Mouse (Mus musculus): ENCODE data around the gene Hist1h3g.

Gene Hist1h3g

GRCm38 (mm10) chr13:23535137-23536075 is at the start of gene Hist1h3g:
Gene Hist1h3g (plus strand): TSS chr13:23535422.
- peak; percentile 92 for DNase-seq (ENCODE audit: low spot score)

- DNase-seq (ENCODE audit: low spot score), result no peak
These were observed 46.6 kb upstream of the Hist1h3g start, which contains the start of gene Btn2a2 for GRCm38 (mm10) chr13:23488400-23489322. Gene Btn2a2 (minus strand): TSS chr13:23488857.

GRCm38 (mm10) chr13:23490863-23491262 is 44.4 kb upstream of the Hist1h3g start:
- no peak for DNase-seq (ENCODE audit: low spot score)

- no peak for DNase-seq (ENCODE audit: low spot score)
These were observed 44.0 kb upstream of the Hist1h3g start for GRCm38 (mm10) chr13:23491263-23491662.

DNA sequence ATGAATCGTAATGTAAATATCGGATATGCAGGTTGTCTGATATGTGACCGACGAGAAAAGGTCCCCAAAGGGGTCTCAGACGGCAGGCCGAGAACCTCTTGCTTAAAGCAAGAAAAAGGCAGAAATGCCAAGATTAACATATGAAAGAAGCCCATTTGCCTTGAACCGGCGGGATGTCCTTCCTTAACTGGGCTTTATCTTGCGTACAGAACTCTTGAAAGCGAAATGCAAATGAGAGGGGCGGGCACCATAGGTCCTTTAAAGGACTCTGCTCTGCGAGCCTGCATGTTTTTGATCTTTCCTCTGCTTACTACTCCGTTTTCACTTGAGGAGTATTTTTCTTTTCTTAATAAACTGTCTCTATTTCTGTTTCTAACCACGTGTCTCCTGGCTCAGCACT is 43.2 kb upstream of the Hist1h3g start:
- no peak for DNase-seq (ENCODE audit: low spot score)

- no peak for DNase-seq (ENCODE audit: low spot score)
These were observed 39.7 kb upstream of the Hist1h3g start for GRCm38 (mm10) chr13:23495526-23495925.

- peak; percentile 50 for DNase-seq (ENCODE audit: low spot score)
These were observed 37.4 kb upstream of the Hist1h3g start for GRCm38 (mm10) chr13:23497656-23498321.

- DNase-seq (ENCODE audit: low spot score), result no peak
These were observed 36.6 kb upstream of the Hist1h3g start for GRCm38 (mm10) chr13:23498653-23499052.

GRCm38 (mm10) chr13:23499943-23500342 is 35.3 kb upstream of the Hist1h3g start:
- DNase-seq (ENCODE audit: low spot score), result no peak

DNA sequence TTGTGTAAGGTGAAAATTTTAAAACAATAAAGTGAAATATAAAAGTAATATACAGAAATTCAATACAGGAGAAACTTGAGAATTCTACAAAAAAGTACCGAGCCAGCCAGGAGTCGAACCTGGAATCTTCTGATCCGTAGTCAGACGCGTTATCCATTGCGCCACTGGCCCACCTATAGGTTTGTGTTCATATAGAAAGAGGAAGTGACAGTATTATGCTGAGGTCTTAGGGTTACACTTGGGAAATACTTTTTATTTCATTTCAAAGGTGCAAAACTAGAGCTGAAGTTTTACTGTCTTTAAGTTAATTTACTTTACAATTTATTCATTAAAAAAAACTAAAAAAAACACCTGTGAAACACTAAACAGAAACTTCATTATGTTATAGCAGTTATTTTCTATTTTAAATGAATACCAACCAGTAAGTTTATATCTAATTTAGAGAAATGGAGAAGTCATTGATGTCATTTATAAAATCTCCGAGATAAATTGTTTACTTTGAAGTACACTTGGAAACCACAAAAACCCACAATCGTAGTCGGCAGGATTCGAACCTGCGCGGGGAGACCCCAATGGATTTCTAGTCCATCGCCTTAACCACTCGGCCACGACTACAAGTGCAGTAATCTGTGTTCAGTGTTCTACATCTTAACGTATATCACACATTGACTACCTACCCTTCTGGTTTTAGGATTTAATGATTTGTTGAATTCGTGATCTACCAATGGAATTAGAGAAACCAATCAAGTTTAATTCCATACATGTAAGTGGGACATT is 34.6 kb upstream of the Hist1h3g start:
- no peak for DNase-seq (ENCODE audit: low spot score)

DNA sequence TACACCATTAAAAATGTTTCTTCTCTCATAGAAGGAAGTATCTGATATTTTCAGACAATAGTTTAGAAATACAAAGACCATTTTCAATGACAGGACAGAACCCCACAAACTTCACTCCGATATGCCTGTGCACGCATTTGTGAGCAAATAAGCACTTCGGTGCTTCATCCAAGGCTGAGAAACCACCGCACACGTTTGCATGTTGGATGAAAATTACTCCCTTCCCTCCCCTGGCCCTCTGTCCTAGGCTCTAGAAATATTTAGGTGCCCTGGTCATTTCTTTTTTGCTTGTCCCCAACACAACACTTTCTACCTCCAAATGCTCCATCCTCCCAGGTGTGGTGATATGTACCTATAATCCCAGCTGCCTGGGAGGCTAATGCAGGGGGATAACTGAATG is 33.7 kb upstream of the Hist1h3g start:
- DNase-seq (ENCODE audit: low spot score), result no peak

GRCm38 (mm10) chr13:23502031-23502567 is 33.1 kb upstream of the Hist1h3g start:
- no peak for DNase-seq (ENCODE audit: low spot score)

DNA sequence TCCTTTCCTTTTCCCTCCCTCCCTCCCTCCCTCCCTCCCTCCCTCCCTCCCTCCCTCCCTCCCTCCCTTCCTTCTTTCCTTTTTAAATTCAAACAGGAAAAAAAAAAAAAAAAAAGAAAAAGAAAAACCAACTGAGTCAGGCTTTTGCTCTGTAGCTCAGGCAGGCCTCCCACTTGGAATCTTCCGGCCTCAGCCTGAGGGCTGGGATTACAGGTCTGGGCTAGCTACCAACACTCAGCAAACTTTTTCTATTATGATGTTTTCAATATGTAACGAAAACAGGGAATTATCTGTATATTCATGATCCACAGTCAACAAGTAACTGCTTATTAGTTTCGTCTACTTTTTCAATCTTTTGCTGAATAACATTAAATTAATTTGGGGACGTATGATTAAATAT is 32.3 kb upstream of the Hist1h3g start:
- no peak for DNase-seq (ENCODE audit: low spot score)

DNA sequence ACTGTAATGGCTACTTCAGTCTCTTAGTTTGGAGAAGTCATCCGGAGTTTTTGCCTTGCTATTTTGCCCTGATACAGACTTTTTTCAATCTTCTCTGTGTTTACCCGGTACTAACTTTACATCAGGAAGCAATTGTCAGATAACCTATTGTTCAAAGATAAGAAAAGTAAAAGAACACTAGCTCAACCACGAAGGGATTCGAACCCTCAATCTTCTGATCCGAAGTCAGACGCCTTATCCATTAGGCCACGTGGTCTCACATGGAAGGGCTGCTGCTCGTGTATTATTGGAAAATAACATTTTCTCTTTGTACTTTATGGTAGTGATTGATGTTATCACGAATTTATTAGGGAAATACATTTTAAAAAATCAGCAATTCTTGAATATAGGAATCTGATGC is 31.4 kb upstream of the Hist1h3g start:
- peak; percentile 43 for DNase-seq (ENCODE audit: low spot score)

DNA sequence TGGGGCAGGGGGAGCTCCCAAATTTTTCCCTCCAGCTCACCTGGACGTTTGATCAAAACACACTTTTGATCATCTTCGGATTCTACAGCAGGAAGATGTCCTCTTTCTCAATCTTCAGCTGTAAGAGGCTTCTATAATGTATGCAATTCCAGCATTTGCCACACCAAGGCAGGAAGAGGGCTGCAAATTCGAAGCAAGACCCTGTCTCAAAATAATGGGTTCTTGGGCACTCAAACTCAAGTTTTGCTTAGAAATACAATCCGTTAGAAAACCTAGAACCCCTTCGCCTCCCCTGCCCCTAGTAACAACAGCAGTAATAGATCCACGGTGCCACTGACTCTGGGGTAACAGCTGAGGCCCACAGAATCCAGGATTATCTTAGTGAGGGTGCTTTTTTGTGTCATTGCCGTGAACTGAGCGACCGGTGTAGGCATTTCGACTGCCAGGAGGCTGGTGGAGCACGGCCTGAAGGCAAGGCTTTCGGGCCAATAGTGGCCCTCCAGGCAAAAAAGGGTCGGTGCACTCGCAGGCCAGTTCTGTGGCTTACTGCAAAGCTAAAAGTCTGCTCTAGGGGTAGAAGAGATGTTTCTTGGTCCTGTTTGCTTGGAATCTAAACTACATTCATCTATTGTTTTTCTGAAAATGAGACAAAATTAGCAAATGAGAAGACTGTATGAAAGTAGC is 29.4 kb upstream of the Hist1h3g start:
- DNase-seq (ENCODE audit: low spot score), result no peak

DNA sequence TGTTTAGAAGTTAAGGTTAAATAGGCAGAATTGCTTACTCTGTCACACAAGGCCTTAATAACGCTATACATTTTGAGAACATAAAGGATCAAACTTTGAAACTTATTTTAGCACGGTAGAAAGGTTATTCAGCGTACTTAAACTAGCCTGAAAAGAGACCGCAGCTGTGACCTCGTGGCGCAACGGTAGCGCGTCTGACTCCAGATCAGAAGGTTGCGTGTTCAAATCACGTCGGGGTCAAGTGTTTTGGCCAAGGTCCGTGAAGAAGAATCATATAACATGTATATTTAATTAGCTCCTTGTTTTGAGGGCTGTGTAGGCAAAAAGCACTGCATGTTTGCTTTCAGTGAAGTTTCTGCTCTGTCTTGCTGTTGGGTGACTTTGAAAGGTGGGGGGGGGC is 28.9 kb upstream of the Hist1h3g start:
- DNase-seq (ENCODE audit: low spot score), result peak; percentile 59

DNA sequence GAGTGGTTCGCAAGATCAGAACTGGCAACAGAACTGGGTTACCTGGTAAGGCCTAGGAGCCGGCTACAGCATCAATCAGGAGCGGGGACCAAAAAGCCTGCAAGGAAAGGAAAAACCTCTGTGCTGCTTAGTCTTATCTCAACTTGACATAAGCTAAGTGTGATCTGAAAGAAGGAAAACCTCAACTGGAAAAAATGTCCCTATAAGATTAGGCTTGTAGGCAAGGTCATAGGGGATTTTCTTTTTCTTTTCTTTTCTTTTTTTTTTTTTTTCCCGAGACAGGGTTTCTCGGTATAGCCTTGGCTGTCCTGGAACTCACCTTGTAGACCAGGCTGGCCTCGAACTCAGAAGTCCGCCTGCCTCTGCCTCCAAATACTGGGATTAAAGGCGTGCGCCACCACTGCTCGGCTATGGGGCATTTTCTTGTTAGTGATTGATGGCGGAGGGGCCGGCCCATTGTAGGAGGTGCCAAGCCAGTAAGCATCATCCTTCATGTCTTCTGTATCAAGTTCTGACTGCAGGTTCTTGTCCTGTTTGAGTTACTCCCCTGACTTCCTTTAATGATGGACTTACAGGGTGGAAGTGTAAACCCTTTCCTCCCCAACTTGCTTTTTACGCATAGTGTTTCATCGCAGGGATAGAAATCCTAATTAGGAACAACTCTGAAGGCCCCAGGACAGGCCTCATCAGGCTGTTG is 28.3 kb upstream of the Hist1h3g start:
- DNase-seq (ENCODE audit: low spot score), result no peak

DNA sequence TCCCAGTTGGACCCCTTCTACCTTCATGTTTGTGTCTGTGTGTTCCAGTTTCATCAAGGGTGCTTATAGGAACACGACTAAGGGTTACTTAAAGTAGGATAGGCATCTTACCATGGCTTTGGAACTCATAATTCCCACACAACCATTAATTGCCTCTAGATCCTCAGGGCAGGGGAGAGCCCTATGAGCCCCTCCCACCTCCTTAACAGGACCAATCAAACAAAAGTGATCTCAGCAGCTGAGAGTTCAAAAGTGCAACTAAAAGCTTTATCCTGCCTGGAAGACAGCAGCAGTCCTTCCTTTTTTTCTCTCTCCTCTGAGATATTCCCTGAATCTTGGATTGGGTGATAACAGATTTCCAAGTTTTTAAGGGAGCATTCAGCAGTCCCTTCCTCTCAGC is 25.1 kb upstream of the Hist1h3g start:
- no peak for DNase-seq (ENCODE audit: low spot score)

DNA sequence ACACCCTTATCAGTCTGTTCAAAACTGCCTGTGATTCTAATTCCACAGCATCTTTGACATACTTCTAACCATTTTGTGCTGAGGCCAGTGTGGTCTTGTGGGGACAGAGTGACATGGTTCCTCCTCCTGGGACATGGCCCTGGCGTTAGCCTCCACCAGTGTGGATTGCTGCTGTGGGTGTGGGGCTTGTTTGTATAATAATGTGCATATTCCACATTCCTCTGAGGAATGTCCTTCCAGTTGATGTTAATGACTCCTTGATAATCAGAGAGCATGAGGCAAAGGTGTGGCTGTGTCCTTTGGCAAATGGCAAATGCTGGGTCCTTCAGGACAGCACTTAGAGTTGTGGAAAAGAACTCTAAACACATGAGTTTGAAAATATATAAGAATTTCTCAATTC is 21.7 kb upstream of the Hist1h3g start:
- DNase-seq (ENCODE audit: low spot score), result no peak

GRCm38 (mm10) chr13:23515281-23515680 is 19.9 kb upstream of the Hist1h3g start:
- DNase-seq (ENCODE audit: low spot score), result no peak
